Mouse (Mus musculus): ENCODE data around the gene Kansl1. TPM values are rescaled to one million over a fixed set of nuclear protein-coding genes. Genes with fewer than 3 reads are reported as not detected.

Kansl1 gene
- polyA plus RNA-seq, 1 experiment from 2014 or later: 4.8 TPM

GRCm38 (mm10) chr11:104438450-104438849, 30.2 kb downstream of the Kansl1 start:
- Histone ChIP-seq H3K9me3 (replicated peaks) (no peaks in the 10 kb centered on the region), H3K4me2 (peak overlapping the region; percentile 53), H3K9ac (peak overlapping the region; percentile 42; the same call in 1 of the 2 replicates), H3K4me1 (replicated peaks) (peaks cover 54% of the 10 kb centered on the region), H3K27ac (peak overlapping the region; percentile 61; the same call in 1 of the 2 replicates), H3K36me3 (no peaks in the 10 kb centered on the region), H3K27me3 (no peaks in the 10 kb centered on the region), H3K4me3 (replicated peaks) (peak overlapping the region; percentile 28)
- no peak for ATAC-seq (ENCODE audit: low read depth)
- no peak for DNase-seq

GRCm38 (mm10) chr11:104436394-104436954, 32.2 kb downstream of the Kansl1 start:
- H3K27ac ChIP-seq: peak overlapping the region; percentile 47; the same call in 1 of the 2 replicates
- DNase-seq (no peak), ATAC-seq (ENCODE audit: low read depth) (no peak)
- H3K36me3 ChIP-seq: no peaks in the 10 kb centered on the region
- peaks cover 61% of the 10 kb centered on the region for H3K4me1 ChIP-seq (replicated peaks)
- H3K9me3 ChIP-seq (replicated peaks): no peaks in the 10 kb centered on the region
- H3K4me2 ChIP-seq: peak overlapping the region; percentile 35
- H3K4me3 ChIP-seq (replicated peaks): no peak overlapping the region
- no peaks in the 10 kb centered on the region for H3K27me3 ChIP-seq
- H3K9ac ChIP-seq: no peak overlapping the region
- WGBS (ENCODE audit: insufficient replicate concordance): 49% methylated on average over 2 of the region's 2 CpGs

- DNase-seq (no peak), ATAC-seq (ENCODE audit: low read depth) (peak; percentile 42)
- H3K36me3 ChIP-seq: no peaks in the 10 kb centered on the region
- no peak overlapping the region for H3K27ac ChIP-seq
- H3K9me3 ChIP-seq (replicated peaks): no peaks in the 10 kb centered on the region
- no peak overlapping the region for H3K4me3 ChIP-seq (replicated peaks)
- 0 out of 2 replicates have a peak overlapping the region, but pooled peaks have one; percentile 39 for H3K9ac ChIP-seq
- H3K4me1 ChIP-seq (replicated peaks): peaks cover 63% of the 10 kb centered on the region
- H3K27me3 ChIP-seq: no peaks in the 10 kb centered on the region
- H3K4me2 ChIP-seq: peak overlapping the region; percentile 30; the same call in 1 of the 2 replicates
These were observed 32.9 kb downstream of the Kansl1 start for GRCm38 (mm10) chr11:104435753-104436152.

- DNase-seq: no peak
- Histone ChIP-seq H3K9ac (no peak overlapping the region), H3K36me3 (no peaks in the 10 kb centered on the region), H3K4me3 (replicated peaks) (no peak overlapping the region), H3K9me3 (replicated peaks) (no peaks in the 10 kb centered on the region), H3K4me2 (no peak overlapping the region), H3K27me3 (no peaks in the 10 kb centered on the region), H3K4me1 (replicated peaks) (peaks cover 69% of the 10 kb centered on the region), H3K27ac (no peak overlapping the region)
- ATAC-seq (ENCODE audit: low read depth): no peak
- WGBS (ENCODE audit: insufficient replicate concordance): 29% methylated on average over 1 of the region's 1 CpGs
These were observed 33.5 kb downstream of the Kansl1 start for GRCm38 (mm10) chr11:104435141-104435540.

GRCm38 (mm10) chr11:104432251-104432650, 36.4 kb downstream of the Kansl1 start:
- H3K4me1 ChIP-seq (replicated peaks): peaks cover 57% of the 10 kb centered on the region
- no peaks in the 10 kb centered on the region for H3K9me3 ChIP-seq (replicated peaks)
- H3K9ac ChIP-seq: no peak overlapping the region
- no peak overlapping the region for H3K4me3 ChIP-seq (replicated peaks)
- no peak overlapping the region for H3K4me2 ChIP-seq
- H3K27me3 ChIP-seq: no peaks in the 10 kb centered on the region
- no peak overlapping the region for H3K27ac ChIP-seq
- ATAC-seq (ENCODE audit: low read depth): no peak
- no peak for DNase-seq
- H3K36me3 ChIP-seq: no peaks in the 10 kb centered on the region

GRCm38 (mm10) chr11:104431807-104432206, 36.9 kb downstream of the Kansl1 start:
- H3K4me1 ChIP-seq (replicated peaks): peaks cover 56% of the 10 kb centered on the region
- no peaks in the 10 kb centered on the region for H3K27me3 ChIP-seq
- H3K4me3 ChIP-seq (replicated peaks): no peak overlapping the region
- no peak overlapping the region for H3K27ac ChIP-seq
- no peak overlapping the region for H3K9ac ChIP-seq
- no peaks in the 10 kb centered on the region for H3K9me3 ChIP-seq (replicated peaks)
- no peak for ATAC-seq (ENCODE audit: low read depth)
- WGBS (ENCODE audit: insufficient replicate concordance): 56% methylated on average over 1 of the region's 1 CpGs
- DNase-seq: no peak
- no peak overlapping the region for H3K4me2 ChIP-seq
- no peaks in the 10 kb centered on the region for H3K36me3 ChIP-seq

- H3K4me1 ChIP-seq (replicated peaks): peaks cover 43% of the 10 kb centered on the region
- peaks cover 28% of the 10 kb centered on the region for H3K36me3 ChIP-seq
- 30% methylated on average over 16 of the region's 16 CpGs for whole genome bisulfite sequencing (ENCODE audit: insufficient replicate concordance)
- H3K9me3 ChIP-seq (replicated peaks): no peaks in the 10 kb centered on the region
- H3K27me3 ChIP-seq: no peaks in the 10 kb centered on the region
- DNase-seq (peak; percentile 44), ATAC-seq (ENCODE audit: low read depth) (peak; percentile 81)
- peak overlapping the region; percentile 63 for H3K27ac ChIP-seq
- peak overlapping the region; percentile 26; the same call in 1 of the 2 replicates for H3K9ac ChIP-seq
- peak overlapping the region; percentile 44 for H3K4me3 ChIP-seq (replicated peaks)
- H3K4me2 ChIP-seq: peak overlapping the region; percentile 53
These were observed 43.8 kb downstream of the Kansl1 start for GRCm38 (mm10) chr11:104424727-104425416.

GRCm38 (mm10) chr11:104412254-104412653, 56.4 kb downstream of the Kansl1 start:
- H3K9me3 ChIP-seq (replicated peaks): no peaks in the 10 kb centered on the region
- no peak overlapping the region for H3K27ac ChIP-seq
- ATAC-seq (ENCODE audit: low read depth): no peak
- H3K9ac ChIP-seq: no peak overlapping the region
- H3K4me2 ChIP-seq: no peak overlapping the region
- peaks cover 16% of the 10 kb centered on the region for H3K36me3 ChIP-seq
- peaks cover 3% of the 10 kb centered on the region; the same call in 1 of the 2 replicates for H3K4me1 ChIP-seq (replicated peaks)
- no peak overlapping the region for H3K4me3 ChIP-seq (replicated peaks)
- no peak for DNase-seq
- H3K27me3 ChIP-seq: no peaks in the 10 kb centered on the region

GRCm38 (mm10) chr11:104407391-104407790, 61.3 kb downstream of the Kansl1 start:
- Histone ChIP-seq H3K27ac (no peak overlapping the region), H3K9ac (no peak overlapping the region), H3K9me3 (replicated peaks) (no peaks in the 10 kb centered on the region), H3K27me3 (no peaks in the 10 kb centered on the region), H3K4me2 (no peak overlapping the region), H3K4me3 (replicated peaks) (no peak overlapping the region), H3K36me3 (peaks cover 19% of the 10 kb centered on the region), H3K4me1 (replicated peaks) (peaks cover 3% of the 10 kb centered on the region; the same call in 1 of the 2 replicates)
- WGBS (ENCODE audit: insufficient replicate concordance): 70% methylated on average over 2 of the region's 2 CpGs
- ATAC-seq (ENCODE audit: low read depth) (no peak), DNase-seq (no peak)

GRCm38 (mm10) chr11:104400961-104401360, 67.7 kb downstream of the Kansl1 start:
- 57% methylated on average over 5 of the region's 5 CpGs for WGBS (ENCODE audit: insufficient replicate concordance)
- Histone ChIP-seq H3K9ac (no peak overlapping the region), H3K4me2 (no peak overlapping the region), H3K36me3 (peaks cover 21% of the 10 kb centered on the region), H3K27ac (no peak overlapping the region), H3K4me1 (replicated peaks) (peaks cover 20% of the 10 kb centered on the region), H3K27me3 (no peaks in the 10 kb centered on the region), H3K4me3 (replicated peaks) (no peak overlapping the region), H3K9me3 (replicated peaks) (no peaks in the 10 kb centered on the region)
- DNase-seq (no peak), ATAC-seq (ENCODE audit: low read depth) (no peak)

GRCm38 (mm10) chr11:104399459-104400216, 69.0 kb downstream of the Kansl1 start:
- DNase-seq: no peak
- Histone ChIP-seq H3K4me2 (no peak overlapping the region), H3K9ac (no peak overlapping the region), H3K9me3 (replicated peaks) (no peaks in the 10 kb centered on the region), H3K27ac (no peak overlapping the region), H3K4me3 (replicated peaks) (no peak overlapping the region), H3K4me1 (replicated peaks) (peaks cover 20% of the 10 kb centered on the region), H3K27me3 (no peaks in the 10 kb centered on the region), H3K36me3 (peaks cover 25% of the 10 kb centered on the region)
- WGBS (ENCODE audit: insufficient replicate concordance): 83% methylated on average over 4 of the region's 4 CpGs
- ATAC-seq (ENCODE audit: low read depth): no peak

All from liver, embryonic 13.5 days (tissue).